Mouse (Mus musculus) spleen, adult 2 months (tissue): Measurements from ENCODE around the gene Tfrc. TPM values are rescaled to one million over a fixed set of nuclear protein-coding genes. Genes with fewer than 3 reads are reported as not detected.

Experiments used
- DNase-seq, 2 experiments: peaks; one replicate each; pipeline versions ENCODE4 v3.0.0 to v3.0.0-alpha.2; 2012 to 2021; ENCODE audit warnings: low spot score in 2 of 2, low read depth in 1 of 2
- H3K27ac ChIP-seq: fragments of 200-500 bp; 2 replicates; pipeline ENCODE4 v1.5.1; 2012; ENCODE audit warnings: low read length, inconsistent platforms; ENCODE audit not compliant: insufficient read depth
- H3K27me3 ChIP-seq: fragments of 200-500 bp; 2 replicates; pipeline ENCODE4 v1.6.1; 2012; ENCODE audit warnings: mild to moderate bottlenecking, moderate library complexity, low read length, inconsistent platforms; ENCODE audit not compliant: control insufficient read depth, insufficient read depth
- H3K36me3 ChIP-seq: fragments of 200-500 bp; 2 replicates; pipeline ENCODE4 v1.6.1; 2012; ENCODE audit warnings: mild to moderate bottlenecking, low read length, inconsistent platforms; ENCODE audit not compliant: control insufficient read depth, insufficient read depth
- H3K4me1 ChIP-seq: fragments of 200-500 bp; 2 replicates; pipeline ENCODE4 v1.6.1; 2011; ENCODE audit warnings: inconsistent platforms; ENCODE audit not compliant: control insufficient read depth, insufficient read depth, insufficient read length
- H3K4me3 ChIP-seq: fragments of 200-500 bp; 2 replicates; pipeline ENCODE4 v1.5.1; 2011; ENCODE audit warnings: mild to moderate bottlenecking, inconsistent platforms; ENCODE audit not compliant: insufficient read depth, insufficient read length; ENCODE audit errors: extremely low read depth
- CTCF ChIP-seq: fragments of 200-500 bp; IDR thresholded peaks from 2 replicates; pipeline ENCODE4 v1.5.1; 2011; ENCODE audit warnings: mild to moderate bottlenecking, inconsistent platforms; ENCODE audit not compliant: insufficient read depth, insufficient read length, insufficient replicate concordance; ENCODE audit errors: extremely low read depth
- POLR2A ChIP-seq: fragments of 200-500 bp; IDR thresholded peaks from 2 replicates; pipeline ENCODE4 v1.6.1; 2011; ENCODE audit warnings: low read depth, low read length, inconsistent platforms
- WGBS: fragments of 180-500 bp; shearing (Covaris S2); methylation state at CpG from one replicate; pipeline ENCODE4 v1.1.7; 2018; 5-methylcytosine and 5-hydroxymethylcytosine counted together
- polyA plus RNA-seq: library from polyadenylated mRNA; depleted of rRNA; stranded (reverse); fragments of >200 nt; gene quantifications from 2 replicates; pipeline ENCODE4 v1.2.3, GENCODE M21; 2012

Tfrc gene
- polyA plus RNA-seq, 1 experiment = 11.9 TPM

- Histone ChIP-seq H3K4me1 (peaks cover 16% of the 10 kb centered on the region; the same call in 1 of the 2 replicates), H3K4me3 (no peak overlapping the region), H3K36me3 (no peaks in the 10 kb centered on the region), H3K27ac (no peak overlapping the region), H3K27me3 (no peaks in the 10 kb centered on the region)
- TF ChIP-seq POLR2A = no peak
- DNase-seq = no peak
- 89% methylated on average over 8 of the region's 8 CpGs for WGBS
These were observed 48.1 kb downstream of the Tfrc start for GRCm38 (mm10) chr16:32656794-32657193.

DNA sequence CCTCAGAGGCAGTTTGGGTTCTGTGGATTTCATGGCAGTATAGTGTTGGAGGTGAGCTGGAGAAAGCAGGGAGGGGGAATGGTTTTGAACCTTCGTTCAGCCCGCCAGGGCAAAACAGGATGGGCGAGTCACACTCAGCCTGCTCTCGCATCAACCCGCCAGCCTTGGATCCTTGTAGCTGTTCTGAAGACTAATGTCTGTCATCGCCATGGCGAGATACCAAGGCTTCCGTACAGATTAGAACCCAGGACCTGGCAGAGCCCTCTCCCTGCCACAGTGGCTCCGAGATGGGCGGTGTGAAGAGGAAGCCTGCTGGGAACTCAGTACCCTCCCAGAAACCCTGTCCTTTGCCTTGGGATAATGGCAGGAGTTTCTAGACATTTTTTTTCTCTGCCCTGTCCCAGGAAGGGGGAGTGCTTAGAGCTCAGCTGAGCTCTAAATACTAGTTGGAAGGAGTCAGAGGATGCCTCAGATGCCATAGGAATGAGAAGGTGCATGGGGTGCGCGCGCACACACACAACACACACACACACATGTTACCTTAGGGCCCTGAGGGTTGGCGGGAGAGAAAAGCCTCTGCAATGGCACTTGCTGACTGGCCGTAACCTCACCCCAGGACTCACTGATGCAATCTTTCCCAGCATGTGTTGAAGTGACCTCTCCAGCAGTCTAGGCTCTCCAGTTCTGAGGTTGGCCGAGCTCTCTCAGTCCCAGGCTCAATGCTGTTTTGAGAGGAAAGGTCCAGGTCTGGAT is 49.0 kb downstream of the Tfrc start:
- Histone ChIP-seq H3K27me3 (no peaks in the 10 kb centered on the region), H3K36me3 (no peaks in the 10 kb centered on the region), H3K4me3 (no peak overlapping the region), H3K4me1 (peaks cover 16% of the 10 kb centered on the region; the same call in 1 of the 2 replicates), H3K27ac (no peak overlapping the region)
- no peak for DNase-seq
- WGBS = 93% methylated on average over 16 of the region's 16 CpGs
- TF ChIP-seq CTCF (no peak), POLR2A (no peak)

DNA sequence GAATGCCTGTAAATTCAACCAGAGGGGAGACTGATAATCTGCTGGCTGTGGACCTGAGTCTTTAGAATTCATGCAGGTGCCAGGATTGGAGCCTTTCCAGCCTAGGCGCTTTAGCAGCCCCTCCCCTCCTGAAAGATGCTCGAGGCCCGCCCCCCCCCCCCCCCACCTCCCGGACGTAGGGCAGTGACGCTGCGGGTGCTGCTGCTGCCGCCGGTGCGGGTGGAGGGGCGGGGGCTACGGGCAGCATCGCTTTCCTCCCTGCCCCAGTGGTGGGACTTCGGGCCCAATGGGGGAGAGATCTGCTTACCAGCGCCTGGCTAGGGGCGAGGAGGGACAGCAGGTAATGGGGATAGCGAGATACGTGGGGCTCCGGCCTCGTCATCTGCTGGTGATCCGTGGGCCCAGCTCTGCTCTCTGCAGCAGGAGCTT is 50.0 kb downstream of the Tfrc start:
- 11% methylated on average over 16 of the region's 21 CpGs for WGBS
- H3K4me3 ChIP-seq = peak overlapping the region; percentile 59
- H3K4me1 ChIP-seq = peaks cover 19% of the 10 kb centered on the region; the same call in 1 of the 2 replicates
- no peak for TF ChIP-seq POLR2A
- TF ChIP-seq CTCF = no peak
- no peaks in the 10 kb centered on the region for H3K27me3 ChIP-seq
- no peak for DNase-seq
- no peaks in the 10 kb centered on the region for H3K36me3 ChIP-seq
- H3K27ac ChIP-seq = no peak overlapping the region

DNA sequence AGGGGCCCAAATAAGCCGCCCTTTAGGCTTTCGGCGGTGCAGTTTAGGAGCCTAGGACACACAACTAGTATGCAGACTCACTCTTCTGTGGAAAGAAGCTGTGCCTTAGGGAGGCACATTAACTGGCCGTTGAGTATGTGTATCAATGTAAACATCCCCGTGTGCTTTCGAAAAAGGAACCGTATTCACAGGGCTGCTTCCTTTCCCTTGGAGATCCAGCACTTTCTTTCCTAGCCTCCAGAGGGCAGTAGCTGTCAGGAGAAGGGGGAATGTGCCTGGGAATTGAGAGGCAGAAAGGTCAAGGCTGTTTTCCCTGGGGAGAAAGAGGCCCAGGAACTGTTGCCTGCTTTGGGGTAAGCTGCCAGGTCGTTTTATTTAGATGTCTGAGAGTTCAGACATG is 50.7 kb downstream of the Tfrc start:
- TF ChIP-seq POLR2A (no peak), CTCF (peak; percentile 5; the same call in 1 of the 2 replicates)
- Histone ChIP-seq H3K4me1 (peaks cover 19% of the 10 kb centered on the region; the same call in 1 of the 2 replicates), H3K27ac (no peak overlapping the region), H3K36me3 (no peaks in the 10 kb centered on the region), H3K27me3 (no peaks in the 10 kb centered on the region), H3K4me3 (peak overlapping the region; percentile 59; the same call in 1 of the 2 replicates)
- no peak for DNase-seq
- 17% methylated on average over 8 of the region's 8 CpGs for WGBS

DNA sequence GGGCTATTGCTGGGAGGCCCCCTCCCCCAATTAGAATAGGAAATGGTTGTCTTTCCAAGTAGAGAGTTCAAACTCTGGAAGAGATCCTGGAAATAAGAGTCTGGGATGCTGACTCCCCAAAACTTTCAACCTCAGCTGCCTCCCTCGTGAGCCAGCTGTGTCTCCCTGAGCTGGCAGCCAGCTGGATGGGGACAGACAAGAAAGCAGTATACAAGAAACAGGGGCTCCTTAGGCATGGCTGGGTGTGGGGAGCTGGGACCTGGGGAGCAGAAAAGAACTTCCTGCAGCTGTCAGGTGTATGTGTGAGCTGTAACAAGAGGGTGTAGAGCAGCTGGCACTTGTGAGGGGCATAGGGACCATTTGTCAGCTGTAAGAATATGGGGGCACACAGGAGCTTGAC is 51.4 kb downstream of the Tfrc start:
- TF ChIP-seq CTCF (no peak), POLR2A (no peak)
- H3K4me1 ChIP-seq = peaks cover 19% of the 10 kb centered on the region; the same call in 1 of the 2 replicates
- 23% methylated on average over 1 of the region's 1 CpGs for WGBS
- no peak for DNase-seq
- no peaks in the 10 kb centered on the region for H3K27me3 ChIP-seq
- no peaks in the 10 kb centered on the region for H3K36me3 ChIP-seq
- no peak overlapping the region for H3K4me3 ChIP-seq
- H3K27ac ChIP-seq = no peak overlapping the region

GRCm38 (mm10) chr16:32660557-32661321 is 52.0 kb downstream of the Tfrc start:
- Histone ChIP-seq H3K27me3 (no peaks in the 10 kb centered on the region), H3K4me1 (peaks cover 19% of the 10 kb centered on the region; the same call in 1 of the 2 replicates), H3K4me3 (no peak overlapping the region), H3K36me3 (no peaks in the 10 kb centered on the region), H3K27ac (no peak overlapping the region; the same call in 1 of the 2 replicates)
- no peak for DNase-seq
- TF ChIP-seq CTCF = no peak
- no peak for TF ChIP-seq POLR2A
- WGBS = 55% methylated on average over 10 of the region's 10 CpGs

DNA sequence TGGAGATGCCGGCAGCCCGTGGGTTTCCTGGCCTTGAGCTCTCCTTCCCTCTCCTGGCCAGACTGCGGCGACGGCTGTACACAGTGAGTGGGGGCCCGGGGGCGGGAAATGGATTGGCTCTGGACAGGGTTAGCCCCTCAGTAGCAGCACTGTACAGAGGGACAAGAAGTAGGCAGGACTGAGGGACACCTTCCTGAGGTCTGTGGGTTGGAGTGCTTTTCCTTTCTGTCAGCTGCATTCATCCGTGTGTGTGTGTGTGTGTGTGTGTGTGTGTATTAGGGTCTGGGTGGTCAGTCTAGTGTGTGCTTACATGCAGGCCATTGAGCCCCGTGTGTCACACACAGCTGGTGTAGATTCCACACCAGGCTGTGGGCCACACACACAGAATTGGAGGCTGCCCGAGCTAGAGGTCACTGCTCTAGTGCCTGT is 52.8 kb downstream of the Tfrc start:
- H3K4me3 ChIP-seq = no peak overlapping the region
- H3K27me3 ChIP-seq = no peaks in the 10 kb centered on the region
- peak overlapping the region; percentile 5; the same call in 1 of the 2 replicates for H3K27ac ChIP-seq
- WGBS = 50% methylated on average over 10 of the region's 10 CpGs
- no peaks in the 10 kb centered on the region for H3K36me3 ChIP-seq
- TF ChIP-seq CTCF (no peak), POLR2A (no peak)
- DNase-seq = no peak
- H3K4me1 ChIP-seq = peaks cover 19% of the 10 kb centered on the region; the same call in 1 of the 2 replicates
